Mouse (Mus musculus) E14TG2a.4 (cell line): Measurements from ENCODE around the gene Ipo5.

Experiments
- CTCF ChIP-seq: conservative IDR thresholded peaks from 2 replicates; pipeline ENCODE4 v1.5.1; 2014; ENCODE audit warnings: low read length
- NANOG ChIP-seq: IDR thresholded peaks from 2 replicates; pipeline ENCODE4 v1.6.1; 2014; ENCODE audit warnings: borderline replicate concordance, low read length, mixed read lengths
- POU5F1 ChIP-seq: IDR thresholded peaks from 2 replicates; pipeline ENCODE4 v1.6.1; 2014; ENCODE audit warnings: low read length, borderline replicate concordance

- no peak for TF ChIP-seq CTCF
- TF ChIP-seq POU5F1: no peak
- TF ChIP-seq NANOG: no peak
Observed at GRCm38 (mm10) chr14:120960991-120961390, 50.0 kb downstream of the Ipo5 start.
